30 mouse cellular contexts compared by ENCODE assay signal in genomic region chr16:18323460-18323859, GRCm38 (mm10). TPM values are rescaled to one million over a fixed set of nuclear protein-coding genes. Genes with fewer than 3 reads are reported as not detected.
A peak's percentile ranks its signal among the peaks of the same experiment; 100 is the strongest.
DNase-seq lines count a peak whose midpoint lies in the region; ATAC-seq lines count a peak whose summit lies in the region.
"Had no signal": no experiment of that assay in that cellular context is flagged by ENCODE, and none has a peak within 500 bp of the region (broad histone marks: within the 10 kb centered on the region; RNA-seq: fewer than 3 reads in every experiment).

No protein-coding gene starts in this region.

- no peaks in the 10 kb centered on the region for H3K36me3 ChIP-seq in limb, embryonic 12.5 days
- H3K36me3 ChIP-seq in limb, embryonic 10.5 days = no peaks in the 10 kb centered on the region
- H3K36me3 ChIP-seq in forebrain, embryonic 13.5 days (ENCODE audit: poor library complexity, severe bottlenecking) = peaks cover 31% of the 10 kb centered on the region
- H3K36me3 ChIP-seq: embryonic facial prominence, embryonic 12.5 days had no signal

- no peaks in the 10 kb centered on the region for H3K4me1 ChIP-seq in limb, embryonic 12.5 days (replicated peaks)
- no peaks in the 10 kb centered on the region for H3K4me1 ChIP-seq in limb, embryonic 10.5 days
- no peaks in the 10 kb centered on the region for H3K4me1 ChIP-seq in forebrain, embryonic 13.5 days
- H3K4me1 ChIP-seq: embryonic facial prominence, embryonic 12.5 days; hindbrain, embryonic 15.5 days; liver, embryonic 12.5 days had no signal

- H3K9ac ChIP-seq in limb, embryonic 12.5 days (replicated peaks) = 0 out of 2 replicates have a peak overlapping the region, but pooled peaks have one; percentile 8
- H3K9ac ChIP-seq in forebrain, embryonic 13.5 days = no peak overlapping the region
- H3K9ac ChIP-seq: embryonic facial prominence, embryonic 12.5 days; forebrain, postnatal 0 days; hindbrain, embryonic 15.5 days; liver, embryonic 12.5 days; liver, postnatal 0 days had no signal

- H3K27me3 ChIP-seq in limb, embryonic 12.5 days = no peaks in the 10 kb centered on the region
- H3K27me3 ChIP-seq in limb, embryonic 10.5 days (ENCODE audit: low read depth, poor library complexity, severe bottlenecking) = no peaks in the 10 kb centered on the region
- no peaks in the 10 kb centered on the region for H3K27me3 ChIP-seq in forebrain, embryonic 13.5 days
- H3K27me3 ChIP-seq: embryonic facial prominence, embryonic 12.5 days; hindbrain, embryonic 15.5 days; liver, embryonic 12.5 days had no signal

- H3K27ac ChIP-seq in limb, embryonic 12.5 days = no peak overlapping the region
- H3K27ac ChIP-seq in limb, embryonic 10.5 days = no peak overlapping the region
- no peak overlapping the region for H3K27ac ChIP-seq in forebrain, embryonic 13.5 days
- H3K27ac ChIP-seq: embryonic facial prominence, embryonic 12.5 days; hindbrain, embryonic 15.5 days; layer of hippocampus, adult 2 months; left cerebral cortex, adult 2 months; liver, embryonic 12.5 days had no signal

- H3K4me3 ChIP-seq in limb, embryonic 12.5 days (replicated peaks) = no peak overlapping the region
- no peak overlapping the region for H3K4me3 ChIP-seq in limb, embryonic 10.5 days
- no peak overlapping the region for H3K4me3 ChIP-seq in forebrain, embryonic 13.5 days
- H3K4me3 ChIP-seq: embryonic facial prominence, embryonic 12.5 days; hindbrain, embryonic 15.5 days; layer of hippocampus, adult 2 months; left cerebral cortex, adult 2 months; liver, embryonic 12.5 days had no signal

- whole genome bisulfite sequencing in limb, embryonic 12.5 days = 78% methylated on average over 2 of the region's 2 CpGs
- 87% methylated on average over 2 of the region's 2 CpGs for WGBS in limb, embryonic 10.5 days
- 84% methylated on average over 2 of the region's 2 CpGs for WGBS in forebrain, embryonic 13.5 days

- ATAC-seq in limb, embryonic 12.5 days (ENCODE audit: insufficient number of reproducible peaks, insufficient read depth, low FRiP score, low TSS enrichment, low read depth) = no peak
- no peak for ATAC-seq in forebrain, embryonic 13.5 days
- ATAC-seq: forebrain, postnatal 0 days; liver, embryonic 12.5 days; liver, postnatal 0 days; midbrain, embryonic 16.5 days had no signal

- H3K9me3 ChIP-seq in limb, embryonic 12.5 days = no peaks in the 10 kb centered on the region
- no peaks in the 10 kb centered on the region for H3K9me3 ChIP-seq in limb, embryonic 10.5 days (replicated peaks)
- H3K9me3 ChIP-seq in forebrain, embryonic 13.5 days (replicated peaks) = no peaks in the 10 kb centered on the region
- H3K9me3 ChIP-seq: embryonic facial prominence, embryonic 12.5 days; G1E; hindbrain, embryonic 15.5 days; liver, embryonic 12.5 days had no signal

- H3K4me2 ChIP-seq in limb, embryonic 12.5 days = no peak overlapping the region
- no peak overlapping the region for H3K4me2 ChIP-seq in forebrain, embryonic 13.5 days
- H3K4me2 ChIP-seq: embryonic facial prominence, embryonic 12.5 days; heart, embryonic 11.5 days; hindbrain, embryonic 15.5 days; liver, embryonic 12.5 days; midbrain, embryonic 11.5 days had no signal

- no peak for DNase-seq in limb, embryonic 10.5 days (ENCODE audit: low spot score)
- DNase-seq in 3134 (ENCODE audit: extremely low read depth, insufficient read length, low spot score) = peak; percentile 65
- peak; percentile 96 for DNase-seq in 3T3-L1 (ENCODE audit: low read depth, low spot score)
- peak; percentile 57 for DNase-seq in fibroblast of lung, adult 2 months (ENCODE audit: low read depth)
- DNase-seq: adrenal gland, adult 8-10 months; cerebellum, adult 11 months; cerebellum, adult 9-10 months; embryo, embryonic 11 days; forebrain, postnatal 0 days; gastrocnemius, postnatal 36 days; heart, adult 18-20 months; kidney, adult 2 months; kidney, postnatal 36 days; liver, postnatal 0 days; lung, postnatal 14 days; right cerebral cortex, postnatal 25 days; spleen, adult 18-20 months; thymus, adult 2 months; thymus, postnatal 36 days had no signal

RNA-seq across cellular contexts. Expression of gene Tango2, which starts 24.4 kb away (rescaled TPM):
- 21.7 and 21.8 TPM in 2 replicates for polyA plus RNA-seq in limb, embryonic 12.5 days (2016; fragmentation: Nextera tagmentation; extraction: Ambion mirVana)
- polyA plus RNA-seq in limb, embryonic 10.5 days (2016; fragmentation: Nextera tagmentation; extraction: Ambion mirVana) = 20.2 and 23.7 TPM in 2 replicates
- polyA plus RNA-seq in forebrain, embryonic 13.5 days (2015; fragmentation: Nextera tagmentation; extraction: Ambion mirVana) = 59.2 and 63.2 TPM in 2 replicates

RNA-seq across cellular contexts. Expression of gene Arvcf, which starts 24.5 kb away (rescaled TPM):
- 46.3 and 50.6 TPM in 2 replicates for polyA plus RNA-seq in limb, embryonic 12.5 days (2016; fragmentation: Nextera tagmentation; extraction: Ambion mirVana)
- polyA plus RNA-seq in limb, embryonic 10.5 days (2016; fragmentation: Nextera tagmentation; extraction: Ambion mirVana) = 44.8 and 56.1 TPM in 2 replicates
- 77.2 and 95.0 TPM in 2 replicates for polyA plus RNA-seq in forebrain, embryonic 13.5 days (2015; fragmentation: Nextera tagmentation; extraction: Ambion mirVana)

RNA-seq across cellular contexts. Expression of gene Dgcr8, which starts 34.4 kb away (rescaled TPM):
- polyA plus RNA-seq in limb, embryonic 12.5 days (2016; fragmentation: Nextera tagmentation; extraction: Ambion mirVana) = 41.7 and 42.9 TPM in 2 replicates
- polyA plus RNA-seq in limb, embryonic 10.5 days (2016; fragmentation: Nextera tagmentation; extraction: Ambion mirVana) = 46.5 and 51.3 TPM in 2 replicates
- 37.7 and 44.0 TPM in 2 replicates for polyA plus RNA-seq in forebrain, embryonic 13.5 days (2015; fragmentation: Nextera tagmentation; extraction: Ambion mirVana)
